Mouse (Mus musculus): ENCODE results near the gene Ctdspl. TPM values are rescaled to one million over a fixed set of nuclear protein-coding genes. Genes with fewer than 3 reads are reported as not detected.

The Ctdspl gene
- polyA plus RNA-seq, 1 experiment from 2014 or later, result 8.1 TPM

DNA sequence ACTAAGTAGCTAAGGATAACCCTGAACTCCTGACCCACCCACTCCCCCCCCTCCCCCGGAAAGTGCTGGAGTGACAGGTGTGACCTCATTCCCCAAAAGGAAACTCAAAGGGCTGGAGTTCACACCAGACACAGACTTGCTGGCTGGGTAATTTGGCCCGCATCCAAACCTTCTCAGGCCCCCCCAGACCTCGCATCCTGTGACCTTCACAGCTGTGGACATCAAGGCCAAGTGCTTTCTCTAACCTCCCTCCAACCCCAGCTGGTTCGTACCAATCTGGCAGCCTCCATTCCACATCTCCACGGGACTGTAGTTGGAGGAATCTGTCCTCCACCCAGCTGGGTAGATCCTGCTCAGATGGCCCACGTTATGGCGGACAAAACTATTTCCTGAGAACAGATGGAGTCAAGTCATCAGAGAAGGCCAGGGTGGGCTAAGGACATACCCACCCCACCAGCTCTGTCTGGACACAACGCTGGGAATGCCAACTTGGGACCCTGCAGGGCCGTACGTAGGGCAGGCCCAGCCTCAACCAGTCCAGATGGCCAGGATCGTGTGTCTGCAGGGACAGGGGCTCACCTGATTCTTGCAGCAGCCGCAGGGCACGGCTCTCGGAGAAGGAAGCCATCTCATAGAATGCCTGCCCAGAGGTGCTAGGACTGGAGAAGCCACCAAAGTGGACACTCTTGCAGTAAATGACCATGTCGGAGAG is 147.1 kb downstream of the Ctdspl start:
- no peak; the same call in 1 of the 2 replicates for ATAC-seq (replicated peaks; ENCODE audit: extremely low read depth, insufficient read depth, low FRiP score)
- peaks cover 25% of the 10 kb centered on the region for H3K36me3 ChIP-seq (ENCODE audit: control insufficient read depth, insufficient read depth)
- H3K27ac ChIP-seq (ENCODE audit: low read length), result no peak overlapping the region

DNA sequence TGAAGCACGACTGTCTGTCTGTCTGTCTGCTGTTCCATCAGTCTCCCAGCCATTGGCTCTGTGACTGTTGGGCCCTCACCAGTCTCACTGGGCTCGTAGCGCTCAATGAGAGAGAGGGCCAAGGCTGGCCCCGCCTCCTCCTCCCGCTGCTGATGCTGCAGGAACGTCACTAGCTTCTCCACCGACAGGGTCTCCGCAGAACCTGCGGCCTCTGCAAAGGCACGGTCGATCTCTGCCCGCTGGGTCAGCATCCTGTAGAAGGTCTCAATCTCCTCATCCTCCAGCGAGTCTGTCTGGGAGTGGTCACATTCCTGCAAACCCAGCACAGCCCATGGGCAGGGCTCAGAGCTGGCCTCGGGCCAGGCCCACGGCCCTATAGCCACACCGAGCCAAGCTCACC is 149.4 kb downstream of the Ctdspl start:
- H3K36me3 ChIP-seq (ENCODE audit: control insufficient read depth, insufficient read depth), result peaks cover 31% of the 10 kb centered on the region
- no peak overlapping the region for H3K27ac ChIP-seq (ENCODE audit: low read length)
- 57% methylated on average over 16 of the region's 16 CpGs for WGBS
- no peak overlapping the region for H3K9ac ChIP-seq (ENCODE audit: low read length)
- peaks cover 3% of the 10 kb centered on the region; the same call in 1 of the 2 replicates for H3K4me1 ChIP-seq (ENCODE audit: control insufficient read depth, insufficient read depth, low read length)
- no peaks in the 10 kb centered on the region for H3K9me3 ChIP-seq (replicated peaks; ENCODE audit: control insufficient read depth, low read length)
- no peak overlapping the region for H3K4me3 ChIP-seq (ENCODE audit: low read length)
- no peaks in the 10 kb centered on the region for H3K27me3 ChIP-seq (ENCODE audit: control insufficient read depth, insufficient read depth, low read length)
- H3K4me2 ChIP-seq (ENCODE audit: low read depth, low read length), result no peak overlapping the region
- no peak for ATAC-seq (replicated peaks; ENCODE audit: extremely low read depth, insufficient read depth, low FRiP score)

More for the DNA sequence above, 147.1 kb downstream of the Ctdspl start:
- Histone ChIP-seq H3K27me3 (ENCODE audit: control insufficient read depth, insufficient read depth, low read length) (no peaks in the 10 kb centered on the region), H3K9ac (ENCODE audit: low read length) (no peak overlapping the region), H3K9me3 (replicated peaks; ENCODE audit: control insufficient read depth, low read length) (no peaks in the 10 kb centered on the region), H3K4me1 (ENCODE audit: control insufficient read depth, insufficient read depth, low read length) (peaks cover 8% of the 10 kb centered on the region; the same call in 1 of the 2 replicates), H3K4me3 (ENCODE audit: low read length) (no peak overlapping the region), H3K4me2 (ENCODE audit: low read depth, low read length) (no peak overlapping the region)
- WGBS, result 62% methylated on average over 15 of the region's 15 CpGs

DNA sequence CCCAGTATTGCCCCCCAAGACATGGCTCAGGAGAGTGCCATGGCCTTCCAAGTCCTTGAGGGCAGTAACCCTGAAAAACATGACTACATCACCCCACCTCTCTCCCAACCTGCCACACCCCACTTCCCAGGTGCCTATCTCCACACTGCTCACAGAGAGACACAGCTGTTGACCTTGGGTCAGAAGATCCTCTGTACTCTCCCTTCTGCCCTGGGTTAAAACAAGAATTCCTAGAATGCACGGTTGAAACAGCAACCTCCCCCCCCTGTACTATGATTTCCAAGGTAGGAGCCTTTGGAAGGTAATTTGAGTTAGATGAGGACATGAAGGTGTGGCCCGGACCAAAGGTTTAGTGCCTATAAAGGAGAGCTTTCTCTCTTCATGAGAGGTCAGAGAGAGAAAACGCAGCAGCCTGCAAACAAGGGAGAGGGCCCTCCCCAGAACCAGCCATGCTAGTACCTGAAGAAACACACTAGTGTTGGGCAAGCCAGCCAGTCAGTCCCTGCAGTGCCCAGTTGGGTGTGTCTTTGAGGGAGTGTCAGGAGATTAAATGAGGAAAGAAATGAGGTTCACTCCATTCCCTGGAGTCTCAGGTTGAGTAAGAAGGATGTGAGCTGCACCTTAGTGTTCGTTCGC is 153.9 kb downstream of the Ctdspl start:
- no peaks in the 10 kb centered on the region for H3K9me3 ChIP-seq (replicated peaks; ENCODE audit: control insufficient read depth, low read length)
- H3K27me3 ChIP-seq (ENCODE audit: control insufficient read depth, insufficient read depth, low read length), result no peaks in the 10 kb centered on the region
- no peak overlapping the region for H3K27ac ChIP-seq (ENCODE audit: low read length)
- peaks cover 7% of the 10 kb centered on the region; the same call in 1 of the 2 replicates for H3K4me1 ChIP-seq (ENCODE audit: control insufficient read depth, insufficient read depth, low read length)
- H3K9ac ChIP-seq (ENCODE audit: low read length), result no peak overlapping the region
- peaks cover 13% of the 10 kb centered on the region for H3K36me3 ChIP-seq (ENCODE audit: control insufficient read depth, insufficient read depth)
- no peak for ATAC-seq (replicated peaks; ENCODE audit: extremely low read depth, insufficient read depth, low FRiP score)
- 72% methylated on average over 5 of the region's 5 CpGs for WGBS
- no peak overlapping the region for H3K4me2 ChIP-seq (ENCODE audit: low read depth, low read length)
- H3K4me3 ChIP-seq (ENCODE audit: low read length), result no peak overlapping the region

DNA sequence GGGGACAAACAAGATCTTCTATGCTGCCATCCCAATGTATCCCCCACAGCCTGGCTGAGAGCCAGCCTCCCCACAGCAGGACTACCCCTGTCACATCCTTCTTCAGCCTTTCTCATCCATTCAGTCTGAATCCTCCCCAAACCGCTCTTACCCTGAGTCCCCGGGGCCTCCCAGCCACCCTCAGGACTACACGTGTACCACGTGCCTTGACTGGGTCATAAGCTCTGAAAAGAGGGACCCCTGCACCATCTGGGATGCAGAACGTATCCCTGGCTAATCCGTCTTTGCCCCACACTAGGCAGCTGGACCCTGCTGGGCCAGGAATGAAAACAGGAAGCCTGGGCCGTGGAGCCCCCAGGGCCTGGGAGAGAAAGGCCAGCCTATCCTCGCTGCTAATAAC is 155.8 kb downstream of the Ctdspl start:
- WGBS, result 56% methylated on average over 8 of the region's 8 CpGs
- H3K27ac ChIP-seq (ENCODE audit: low read length), result peak overlapping the region; percentile 27

DNA sequence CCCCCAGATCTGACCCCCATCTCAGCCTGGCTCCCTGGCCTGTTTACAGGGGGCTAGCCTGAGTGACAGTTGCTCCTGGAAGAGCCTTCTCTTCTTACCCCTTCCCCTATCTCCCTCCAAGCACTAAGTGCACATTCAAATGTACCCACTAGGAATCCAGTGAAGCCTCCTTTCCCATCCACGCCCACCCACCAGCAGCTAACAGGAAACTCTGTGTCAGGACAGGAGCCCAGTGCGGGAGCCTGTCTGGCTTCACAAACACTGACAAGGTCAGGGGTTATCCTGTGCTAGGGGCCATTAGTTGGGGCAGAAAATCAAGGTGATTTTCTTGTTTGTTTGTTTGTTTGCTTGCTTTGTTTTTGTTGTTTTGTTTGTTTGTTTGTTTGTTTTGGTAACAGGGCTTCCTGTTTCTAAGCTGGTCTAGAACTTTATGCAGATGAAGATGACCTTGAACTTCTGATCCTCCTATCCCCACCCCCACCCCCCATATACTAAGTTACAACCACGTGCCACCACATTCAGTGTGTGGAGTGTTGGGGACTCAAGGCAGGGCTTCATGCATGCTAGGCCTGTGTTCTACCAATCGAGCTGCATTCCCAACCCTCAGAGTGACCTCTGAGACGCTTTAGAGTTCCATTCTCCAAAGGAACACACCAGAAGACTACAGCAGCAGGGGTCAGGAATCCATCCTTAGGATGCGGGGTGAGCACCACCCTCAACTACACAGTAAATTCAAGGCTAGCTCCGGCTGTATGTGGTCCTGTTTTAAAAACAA is 156.6 kb downstream of the Ctdspl start:
- H3K9me3 ChIP-seq (replicated peaks; ENCODE audit: control insufficient read depth, low read length), result no peaks in the 10 kb centered on the region
- ATAC-seq (replicated peaks; ENCODE audit: extremely low read depth, insufficient read depth, low FRiP score), result no peak
- peaks cover 18% of the 10 kb centered on the region for H3K4me1 ChIP-seq (ENCODE audit: control insufficient read depth, insufficient read depth, low read length)
- no peaks in the 10 kb centered on the region for H3K27me3 ChIP-seq (ENCODE audit: control insufficient read depth, insufficient read depth, low read length)
- WGBS, result 68% methylated on average over 7 of the region's 7 CpGs
- no peak overlapping the region for H3K4me2 ChIP-seq (ENCODE audit: low read depth, low read length)
- peak overlapping the region; percentile 27 for H3K27ac ChIP-seq (ENCODE audit: low read length)
- no peak overlapping the region for H3K4me3 ChIP-seq (ENCODE audit: low read length)
- no peak overlapping the region for H3K9ac ChIP-seq (ENCODE audit: low read length)
- H3K36me3 ChIP-seq (ENCODE audit: control insufficient read depth, insufficient read depth), result peaks cover 10% of the 10 kb centered on the region

More for the DNA sequence above, 155.8 kb downstream of the Ctdspl start:
- Histone ChIP-seq H3K4me3 (ENCODE audit: low read length) (no peak overlapping the region), H3K9ac (ENCODE audit: low read length) (no peak overlapping the region), H3K27me3 (ENCODE audit: control insufficient read depth, insufficient read depth, low read length) (no peaks in the 10 kb centered on the region), H3K4me1 (ENCODE audit: control insufficient read depth, insufficient read depth, low read length) (peaks cover 15% of the 10 kb centered on the region; the same call in 1 of the 2 replicates), H3K9me3 (replicated peaks; ENCODE audit: control insufficient read depth, low read length) (no peaks in the 10 kb centered on the region), H3K36me3 (ENCODE audit: control insufficient read depth, insufficient read depth) (peaks cover 13% of the 10 kb centered on the region), H3K4me2 (ENCODE audit: low read depth, low read length) (no peak overlapping the region)
- ATAC-seq (replicated peaks; ENCODE audit: extremely low read depth, insufficient read depth, low FRiP score), result no peak

DNA sequence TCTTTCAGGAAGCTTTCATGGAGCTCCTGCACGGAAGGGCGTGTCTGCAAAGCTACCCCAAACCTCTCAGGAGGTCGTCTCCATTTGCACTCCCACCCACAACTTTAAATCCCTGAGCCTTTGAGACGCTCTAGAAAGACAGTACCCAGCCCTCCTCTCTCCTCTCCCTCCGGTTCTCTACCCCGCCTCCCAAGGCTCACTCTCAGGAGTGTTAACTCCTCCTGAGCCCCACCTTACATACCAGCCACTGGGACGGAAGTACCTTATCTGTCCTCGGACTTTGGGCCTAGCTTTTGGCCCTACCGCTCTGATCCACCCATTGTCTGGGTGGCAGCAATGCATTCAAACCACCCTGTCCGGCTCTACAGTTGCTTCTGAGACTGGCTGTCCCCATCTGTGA is 157.7 kb downstream of the Ctdspl start:
- H3K9ac ChIP-seq (ENCODE audit: low read length), result no peak overlapping the region
- no peaks in the 10 kb centered on the region for H3K27me3 ChIP-seq (ENCODE audit: control insufficient read depth, insufficient read depth, low read length)
- 71% methylated on average over 10 of the region's 10 CpGs for WGBS
- no peak overlapping the region for H3K4me2 ChIP-seq (ENCODE audit: low read depth, low read length)
- no peak overlapping the region for H3K4me3 ChIP-seq (ENCODE audit: low read length)
- H3K4me1 ChIP-seq (ENCODE audit: control insufficient read depth, insufficient read depth, low read length), result peaks cover 25% of the 10 kb centered on the region
- no peak overlapping the region for H3K27ac ChIP-seq (ENCODE audit: low read length)
- no peak for ATAC-seq (replicated peaks; ENCODE audit: extremely low read depth, insufficient read depth, low FRiP score)
- H3K36me3 ChIP-seq (ENCODE audit: control insufficient read depth, insufficient read depth), result no peaks in the 10 kb centered on the region
- H3K9me3 ChIP-seq (replicated peaks; ENCODE audit: control insufficient read depth, low read length), result no peaks in the 10 kb centered on the region

DNA sequence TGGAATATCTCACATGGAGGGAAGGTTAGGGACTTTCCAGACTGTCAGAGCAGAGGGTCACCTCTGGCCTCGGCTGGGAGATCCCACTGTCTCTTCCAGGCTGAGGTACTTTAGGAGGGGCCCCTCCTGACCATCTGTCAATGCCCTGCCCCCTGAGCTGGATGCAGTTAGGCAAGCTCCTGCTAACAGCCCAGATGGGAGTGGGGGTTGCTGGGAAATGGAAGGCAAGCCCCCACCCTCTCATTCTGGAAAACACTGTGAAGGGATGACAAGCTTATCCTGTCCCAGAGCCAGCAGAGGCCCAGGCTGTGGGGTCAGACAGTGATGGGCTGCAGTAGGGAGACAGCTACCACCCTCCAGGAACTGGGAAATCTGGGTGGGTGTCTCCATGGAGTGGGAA is 160.2 kb downstream of the Ctdspl start:
- H3K9ac ChIP-seq (ENCODE audit: low read length), result no peak overlapping the region
- no peak overlapping the region for H3K4me2 ChIP-seq (ENCODE audit: low read depth, low read length)
- no peak overlapping the region for H3K4me3 ChIP-seq (ENCODE audit: low read length)
- H3K4me1 ChIP-seq (ENCODE audit: control insufficient read depth, insufficient read depth, low read length), result peaks cover 25% of the 10 kb centered on the region
- peak; percentile 14; the same call in 1 of the 2 replicates for ATAC-seq (replicated peaks; ENCODE audit: extremely low read depth, insufficient read depth, low FRiP score)
- no peak overlapping the region for H3K27ac ChIP-seq (ENCODE audit: low read length)
- 31% methylated on average over 1 of the region's 1 CpGs for WGBS
- H3K27me3 ChIP-seq (ENCODE audit: control insufficient read depth, insufficient read depth, low read length), result no peaks in the 10 kb centered on the region
- H3K9me3 ChIP-seq (replicated peaks; ENCODE audit: control insufficient read depth, low read length), result no peaks in the 10 kb centered on the region
- no peaks in the 10 kb centered on the region for H3K36me3 ChIP-seq (ENCODE audit: control insufficient read depth, insufficient read depth)

DNA sequence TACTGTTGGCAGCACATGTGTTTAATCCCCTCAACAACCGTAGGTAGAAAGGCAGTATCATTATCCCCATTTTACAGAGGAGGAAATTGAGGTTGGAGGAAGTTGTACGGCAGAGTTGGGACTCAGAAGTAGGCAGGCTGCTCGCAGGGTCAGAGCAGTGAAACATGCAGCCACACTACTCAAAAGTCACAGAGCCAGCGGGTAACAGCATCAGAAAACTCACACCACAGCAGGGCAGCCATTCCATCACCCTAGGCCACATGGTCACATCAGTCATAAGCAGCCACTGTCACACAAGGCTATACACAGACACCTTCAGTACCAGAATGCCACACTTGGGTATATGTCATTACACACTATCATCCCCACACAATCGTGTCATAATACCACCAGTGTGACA is 161.1 kb downstream of the Ctdspl start:
- 85% methylated on average over 5 of the region's 5 CpGs for WGBS
- Histone ChIP-seq H3K27ac (ENCODE audit: low read length) (no peak overlapping the region), H3K4me3 (ENCODE audit: low read length) (peak overlapping the region; percentile 44; the same call in 1 of the 2 replicates), H3K9ac (ENCODE audit: low read length) (no peak overlapping the region), H3K4me2 (ENCODE audit: low read depth, low read length) (peak overlapping the region; percentile 65), H3K4me1 (ENCODE audit: control insufficient read depth, insufficient read depth, low read length) (peaks cover 33% of the 10 kb centered on the region), H3K27me3 (ENCODE audit: control insufficient read depth, insufficient read depth, low read length) (no peaks in the 10 kb centered on the region), H3K36me3 (ENCODE audit: control insufficient read depth, insufficient read depth) (no peaks in the 10 kb centered on the region), H3K9me3 (replicated peaks; ENCODE audit: control insufficient read depth, low read length) (no peaks in the 10 kb centered on the region)
- no peak for ATAC-seq (replicated peaks; ENCODE audit: extremely low read depth, insufficient read depth, low FRiP score)
